Mouse (Mus musculus) gastrocnemius, postnatal 25 days (tissue): ENCODE data around the gene Mpdu1. TPM values are rescaled to one million over a fixed set of nuclear protein-coding genes. Genes with fewer than 3 reads are reported as not detected.

Source experiments
- DNase-seq: peaks from one replicate; pipeline ENCODE4 v3.0.0; 2022
- total RNA-seq, 2 experiments: library from RNA; stranded (reverse); gene quantifications; 1 replicate in 1 of 2; 2 replicates in 1 of 2; pipeline ENCODE4 v1.2.3; 2021

Gene Mpdu1
- total RNA-seq, 2 experiments from 2014 or later: 6.6 to 10.0 TPM

- no peak for DNase-seq
These were observed 29.9 kb upstream of the Mpdu1 start for GRCm38 (mm10) chr11:69692196-69692811.

DNA sequence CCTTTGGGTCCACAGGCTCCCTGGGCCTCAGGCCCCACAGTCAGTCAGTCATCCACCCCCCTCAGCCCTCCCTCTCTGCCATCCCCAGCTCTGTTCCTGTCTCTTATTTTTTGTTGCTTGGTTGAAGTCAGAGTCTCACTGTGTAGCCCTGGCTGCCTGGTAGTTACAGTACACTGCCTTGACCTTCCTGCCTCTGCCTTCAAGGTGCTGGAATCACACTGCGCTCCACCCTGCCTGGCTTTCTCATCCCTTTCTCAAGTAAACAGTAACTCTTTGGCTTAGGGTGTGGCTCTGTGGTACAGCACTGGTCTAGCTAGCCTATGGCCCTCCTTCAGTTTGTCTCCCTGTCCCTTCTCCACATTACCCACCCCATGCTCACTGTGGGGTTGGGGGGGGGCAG lies 27.4 kb upstream of the Mpdu1 start:
- DNase-seq: no peak

DNA sequence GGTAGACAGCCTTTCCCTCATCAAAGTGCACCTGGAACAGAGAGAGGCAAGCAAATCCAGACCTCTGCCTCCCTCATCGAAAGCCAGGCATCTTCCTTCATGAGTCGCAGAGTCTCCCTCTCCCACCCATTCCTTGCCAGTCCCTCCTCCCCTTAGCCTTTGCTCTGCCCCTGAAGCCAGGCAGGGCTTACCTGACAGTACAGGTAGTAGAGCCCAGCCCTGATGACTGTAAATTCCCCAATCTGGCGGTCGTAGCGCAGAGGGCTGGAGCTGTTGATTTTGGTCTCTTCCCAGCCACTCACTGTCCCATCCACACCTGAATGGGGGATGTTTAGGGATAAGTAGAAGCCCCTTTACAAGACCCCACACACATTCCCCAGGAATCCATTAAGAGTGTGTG lies 24.6 kb upstream of the Mpdu1 start:
- no peak for DNase-seq

- peak; percentile 83 for DNase-seq
These were observed 23.9 kb upstream of the Mpdu1 start for GRCm38 (mm10) chr11:69686377-69686776.

GRCm38 (mm10) chr11:69685526-69686148 lies 23.2 kb upstream of the Mpdu1 start, which contains the start of gene Tnfsf13:
Gene Tnfsf13 (minus strand): TSS chr11:69685784.
- DNase-seq: peak; percentile 86

DNA sequence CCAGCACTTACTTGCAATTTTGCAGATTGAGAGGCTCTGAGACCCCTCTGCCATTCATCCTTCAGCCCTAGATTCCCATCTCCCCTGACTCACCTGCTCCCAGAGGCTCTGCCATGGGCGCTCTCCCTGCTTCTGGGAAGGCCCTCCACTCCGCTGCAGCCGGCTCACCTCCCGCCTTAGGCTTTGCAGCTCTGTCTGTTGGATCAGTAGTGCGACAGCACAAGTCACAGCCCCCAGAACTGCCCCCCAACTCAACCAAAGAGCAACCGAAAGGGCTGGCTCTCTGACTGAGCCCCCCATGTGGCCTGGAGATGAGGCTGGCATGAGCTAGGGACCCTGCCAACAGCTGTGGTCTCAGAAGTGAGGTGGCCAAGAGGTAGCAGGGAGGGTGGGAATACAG lies 22.5 kb upstream of the Mpdu1 start:
- no peak for DNase-seq

- no peak for DNase-seq
These were observed 21.8 kb upstream of the Mpdu1 start for GRCm38 (mm10) chr11:69684128-69684745.

DNA sequence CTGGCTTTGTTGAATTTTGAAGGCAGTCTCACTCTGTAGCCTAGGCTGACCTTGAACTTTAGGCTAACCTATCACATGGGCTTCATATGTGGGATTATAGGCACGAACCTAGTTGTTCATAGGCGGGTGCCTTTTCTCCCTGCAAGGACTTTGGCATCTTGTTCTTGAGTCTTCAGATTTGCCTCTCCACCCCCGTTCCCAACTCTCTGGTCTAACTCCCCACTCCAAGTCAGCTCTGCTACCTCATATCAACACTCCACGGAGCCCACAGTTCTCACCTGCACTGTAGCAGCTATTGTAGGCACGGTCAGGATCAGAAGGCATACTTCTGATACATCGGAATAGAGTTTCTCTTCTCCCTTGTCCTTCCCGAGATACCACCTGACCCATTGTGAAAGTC lies 21.1 kb upstream of the Mpdu1 start:
- no peak for DNase-seq

DNA sequence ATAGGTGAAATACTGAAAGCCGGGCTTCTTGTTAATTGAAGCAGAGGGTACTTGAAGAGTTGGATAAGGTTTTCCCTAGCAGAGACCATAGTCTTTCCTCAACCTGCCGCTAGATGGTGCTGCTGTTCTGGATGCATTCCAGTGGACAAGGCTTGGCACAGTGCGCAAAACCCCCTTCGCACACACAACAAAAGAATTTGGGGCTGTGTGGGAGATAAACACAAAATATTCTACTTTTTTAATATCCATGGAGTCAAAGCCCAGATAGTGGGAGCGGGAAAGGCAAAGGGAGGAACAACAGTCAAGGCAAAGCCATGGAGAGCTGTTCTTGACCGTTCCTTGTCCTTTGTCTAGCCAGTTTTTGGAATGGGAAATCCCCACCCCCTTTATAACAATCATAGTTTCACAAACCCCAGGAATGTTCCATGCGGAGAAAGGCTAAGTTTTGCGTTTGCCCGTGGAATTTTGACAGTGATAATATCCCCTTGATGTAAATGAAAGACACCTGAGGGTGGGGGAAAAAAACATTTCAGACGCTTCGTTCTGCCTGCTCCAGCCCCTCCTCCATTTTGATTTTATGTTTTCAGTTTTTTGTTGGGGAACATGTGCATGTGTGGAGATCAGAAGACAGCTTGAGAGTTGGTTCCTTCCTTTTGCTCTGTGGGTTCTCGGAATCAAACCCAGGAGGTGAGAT lies 20.5 kb upstream of the Mpdu1 start:
- peak; percentile 78 for DNase-seq

DNA sequence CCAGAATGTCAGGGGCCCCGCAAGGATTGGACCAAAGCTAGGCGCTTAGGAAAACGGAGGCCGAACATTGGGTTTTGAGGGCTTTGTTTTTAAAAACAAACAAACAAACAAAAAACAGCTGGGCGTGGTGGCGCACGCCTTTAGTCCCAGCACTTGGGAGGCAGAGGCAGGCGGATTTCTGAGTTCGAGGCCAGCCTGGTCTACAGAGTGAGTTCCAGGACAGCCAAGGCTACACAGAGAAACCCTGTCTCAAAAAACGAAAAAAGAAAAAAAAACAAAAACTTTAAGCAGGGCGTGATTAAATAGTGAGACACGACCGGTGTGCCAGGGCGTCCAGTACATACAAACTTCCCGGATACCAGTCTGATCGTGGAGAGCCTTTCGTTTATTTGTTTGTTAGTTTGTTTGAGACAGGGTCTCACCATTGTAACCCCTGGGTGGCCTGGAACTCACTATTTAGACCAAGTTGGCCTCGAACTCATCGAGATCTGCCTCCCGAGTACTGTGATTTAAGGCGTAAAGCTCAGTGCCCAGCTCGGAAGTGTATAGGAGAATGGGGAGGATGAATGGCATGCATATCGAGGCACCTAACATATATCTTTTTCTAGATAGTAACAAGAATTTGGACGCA lies 19.9 kb upstream of the Mpdu1 start:
- DNase-seq: no peak

DNA sequence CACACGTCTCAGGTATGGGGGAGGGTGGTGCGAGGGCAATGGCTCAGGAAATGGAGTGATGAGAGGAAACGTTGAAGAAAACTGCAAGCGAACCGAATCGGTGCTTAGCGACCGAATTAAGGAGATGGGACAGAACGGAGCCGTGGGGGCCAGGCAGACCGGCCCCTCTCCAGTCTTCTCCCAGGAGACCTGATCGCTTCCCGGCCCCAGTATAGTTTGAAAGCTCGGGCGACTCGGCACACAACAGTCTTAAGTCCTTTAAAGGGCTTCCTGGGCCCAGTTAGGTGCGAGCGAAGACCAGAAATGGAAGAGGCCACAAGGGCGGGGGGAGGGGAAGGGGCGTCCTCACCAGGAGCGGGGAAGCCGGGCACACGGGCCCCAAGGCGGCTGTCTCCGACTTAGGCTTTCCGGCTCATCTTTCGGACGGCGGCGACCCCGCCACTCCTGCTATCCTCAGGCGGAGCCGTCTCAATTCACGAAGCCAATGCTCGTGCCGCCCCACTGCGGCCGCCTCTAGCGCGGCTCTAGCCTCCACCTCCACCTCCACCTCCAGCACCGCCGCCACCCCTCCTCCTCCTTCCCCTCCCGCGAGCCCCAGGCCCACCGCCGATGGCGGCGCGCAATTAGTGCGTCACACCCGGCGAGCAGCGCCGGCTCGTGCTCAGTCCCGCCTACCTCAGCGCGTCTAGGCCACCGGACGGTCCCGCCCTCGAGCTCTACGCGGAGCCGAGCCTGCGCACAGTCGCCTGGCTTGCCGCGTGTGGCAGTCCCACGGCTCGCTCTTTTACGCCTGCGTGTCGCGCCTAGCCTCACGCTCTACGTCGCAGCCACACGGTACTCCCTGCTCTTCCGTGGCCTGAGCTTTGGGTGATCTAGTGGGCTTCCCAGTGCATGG lies 19.1 kb upstream of the Mpdu1 start, which contains the start of gene Senp3:
Gene Senp3, minus strand, starts transcription at position 771 of the 895 bp plus-strand sequence.
- peak; percentile 97 for DNase-seq

DNA sequence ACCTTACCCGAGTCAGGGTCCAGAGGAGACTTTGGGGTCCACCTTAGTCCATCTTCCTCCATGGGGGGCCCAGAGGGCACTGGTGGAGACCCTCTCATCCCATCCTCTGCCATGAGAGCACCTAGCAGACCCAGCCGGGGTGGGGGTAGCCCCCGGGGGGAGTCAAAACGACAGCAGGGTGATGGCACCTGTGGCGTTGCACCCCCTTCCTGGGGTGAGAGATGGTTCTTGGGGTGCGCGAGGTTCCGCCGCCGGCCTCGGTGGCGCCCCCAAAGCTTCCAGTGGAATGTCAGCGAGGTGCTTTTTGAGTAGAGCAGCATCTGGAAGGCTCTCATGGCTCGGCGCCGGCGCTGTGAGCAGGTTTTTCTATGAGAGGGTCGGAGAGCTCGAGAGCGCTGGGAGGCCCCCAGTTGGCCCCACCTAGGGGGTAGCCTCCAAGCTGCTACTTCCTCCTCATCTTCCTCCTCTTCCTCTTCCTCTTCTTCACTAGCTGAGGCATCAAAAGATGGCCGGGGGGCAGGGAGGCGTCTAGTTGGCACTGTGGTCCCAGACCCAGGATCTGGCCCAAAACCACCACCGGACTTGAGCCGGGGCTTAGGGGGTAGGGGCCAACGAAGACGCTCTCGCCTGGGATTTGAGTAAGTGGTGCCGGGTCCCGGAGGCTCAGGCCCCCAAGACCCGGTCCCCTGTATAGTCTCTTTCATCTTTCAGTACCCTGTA lies 17.9 kb upstream of the Mpdu1 start:
- DNase-seq: no peak

GRCm38 (mm10) chr11:69679144-69679543 lies 16.7 kb upstream of the Mpdu1 start:
- DNase-seq: no peak

- DNase-seq: peak; percentile 100
These were observed 9.8 kb upstream of the Mpdu1 start, which contains the start of gene Eif4a1 for GRCm38 (mm10) chr11:69672211-69672706. Gene Eif4a1 (minus strand): TSS chr11:69672423.

GRCm38 (mm10) chr11:69671726-69672124 lies 9.3 kb upstream of the Mpdu1 start:
- DNase-seq: no peak

DNA sequence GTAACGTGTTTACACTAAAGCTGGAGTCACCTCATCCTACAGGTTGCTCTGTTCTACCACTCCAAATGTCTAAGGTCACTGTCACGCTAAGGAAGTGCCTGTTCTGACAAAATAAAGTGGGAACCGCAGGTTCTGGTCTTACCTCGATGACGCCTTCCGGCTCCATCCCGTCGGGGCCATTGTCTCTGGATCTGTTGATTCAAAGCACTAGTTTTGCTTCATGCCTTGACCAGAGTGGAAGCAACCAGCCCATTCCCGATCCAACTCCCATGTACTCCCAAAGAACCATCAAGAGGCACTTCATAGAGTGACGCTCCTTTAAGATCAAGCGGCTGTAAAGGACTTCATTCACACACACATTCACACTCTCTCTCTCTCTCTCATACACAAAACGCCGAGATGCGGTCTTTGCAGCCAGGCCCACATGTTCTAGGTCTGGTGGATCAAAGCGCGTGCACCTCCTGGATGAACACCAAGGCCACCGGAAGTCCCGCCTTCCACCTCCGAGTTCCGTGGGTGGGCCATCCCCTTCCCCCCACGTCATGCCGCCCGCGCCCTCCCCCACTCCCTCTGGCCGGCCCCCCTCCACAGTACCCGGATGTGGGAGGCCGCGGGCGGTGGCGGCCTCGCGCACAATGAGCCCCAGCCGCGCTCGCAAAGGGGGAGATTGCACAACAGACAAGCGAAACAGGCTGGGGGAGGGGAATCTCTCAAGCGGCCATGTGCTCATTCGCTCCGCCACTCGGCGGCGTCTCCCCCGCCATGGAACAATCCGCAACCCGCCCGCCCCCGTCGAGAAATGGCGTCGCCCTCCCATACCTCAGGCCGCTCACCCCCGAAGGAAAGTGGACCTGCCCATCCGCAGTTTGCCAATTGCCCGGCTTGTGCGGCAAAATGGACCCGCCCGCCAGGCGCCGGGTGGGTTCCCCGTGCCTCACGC lies 8.6 kb upstream of the Mpdu1 start:
- peak; percentile 94 for DNase-seq

DNA sequence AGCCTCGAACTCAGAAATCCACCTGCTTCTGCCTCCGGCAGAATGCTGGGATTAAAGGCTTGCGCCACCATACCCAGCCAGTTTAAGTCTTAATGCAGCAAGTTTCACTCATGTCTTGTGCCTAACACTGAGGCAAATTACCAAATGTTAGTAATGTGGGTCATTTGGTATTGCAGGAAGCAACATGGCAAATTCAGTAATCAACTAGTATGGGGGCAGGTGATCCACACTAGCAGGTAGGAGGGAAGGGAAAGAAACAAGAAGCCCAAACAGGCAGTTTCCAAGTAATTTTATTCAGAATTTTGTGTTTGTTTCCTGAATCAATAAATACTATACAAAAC lies 4.2 kb upstream of the Mpdu1 start:
- DNase-seq: no peak

DNA sequence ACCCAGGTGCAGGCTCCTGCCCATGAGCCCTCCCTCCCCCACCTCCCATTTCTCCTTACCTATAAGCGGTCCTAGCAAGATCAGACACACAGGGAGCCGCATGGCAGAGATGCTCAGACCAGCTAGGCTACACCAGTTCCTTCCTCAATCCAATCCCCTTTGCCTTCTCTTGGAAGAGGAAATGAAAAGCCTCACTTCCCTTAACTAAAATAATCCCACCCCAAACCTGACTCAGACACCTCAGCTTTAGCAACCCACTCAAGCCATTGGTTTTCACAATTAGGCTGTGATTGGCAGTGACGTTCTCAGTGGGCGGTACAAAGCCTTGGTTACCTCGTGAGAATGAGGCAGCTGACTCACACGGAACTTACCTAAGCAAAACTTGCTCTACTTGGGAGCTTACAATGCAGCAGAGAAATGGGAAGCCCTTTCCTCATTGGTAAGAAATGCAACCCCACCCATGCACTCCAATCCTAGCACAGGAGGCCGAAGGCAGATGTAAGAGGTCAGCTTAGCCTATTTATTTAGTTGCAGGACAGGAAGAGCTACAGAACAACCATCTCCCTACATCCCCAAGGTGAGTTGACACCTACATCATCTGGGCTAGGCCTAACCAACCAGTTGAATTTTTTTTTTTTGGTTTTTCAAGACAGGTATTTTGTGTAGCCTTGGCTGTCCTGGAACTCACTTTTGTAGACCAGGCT lies 3.7 kb upstream of the Mpdu1 start, which contains the start of gene Cd68:
Gene Cd68, minus strand, starts transcription at position 193 of the 704 bp plus-strand sequence.
- no peak for DNase-seq
